Mouse (Mus musculus): ENCODE measurements around the gene Foxo1. TPM values are rescaled to one million over a fixed set of nuclear protein-coding genes. Genes with fewer than 3 reads are reported as not detected.

Gene Foxo1
- polyA plus RNA-seq, 1 experiment from 2014 or later = 5.8 TPM

- no peak overlapping the region for H3K27ac ChIP-seq (replicated peaks; ENCODE audit: low read depth, low read length)
- no peak overlapping the region for H3K9ac ChIP-seq (replicated peaks; ENCODE audit: low read length)
- H3K36me3 ChIP-seq (replicated peaks; ENCODE audit: control insufficient read depth, insufficient read depth, low read depth, low read length) = no peaks in the 10 kb centered on the region
- no peaks in the 10 kb centered on the region for H3K9me3 ChIP-seq (replicated peaks; ENCODE audit: control insufficient read depth, low read length)
- no peak for DNase-seq (ENCODE audit: low spot score)
- H3K4me3 ChIP-seq (ENCODE audit: low read depth, low read length) = no peak overlapping the region
- no peaks in the 10 kb centered on the region for H3K4me1 ChIP-seq (ENCODE audit: control insufficient read depth, insufficient read depth, low read length)
- ATAC-seq (replicated peaks; ENCODE audit: insufficient number of reproducible peaks, low FRiP score, low TSS enrichment, low read depth) = no peak
- H3K4me2 ChIP-seq (ENCODE audit: low read depth, low read length) = no peak overlapping the region
- WGBS = 74% methylated on average over 6 of the region's 6 CpGs
- H3K27me3 ChIP-seq (ENCODE audit: control insufficient read depth, insufficient read depth, low read length) = no peaks in the 10 kb centered on the region
These were observed 58.6 kb downstream of the Foxo1 start for GRCm38 (mm10) chr3:52326687-52327086.

- ATAC-seq (replicated peaks; ENCODE audit: insufficient number of reproducible peaks, low FRiP score, low TSS enrichment, low read depth) (no peak), DNase-seq (ENCODE audit: low spot score) (no peak)
- no peak overlapping the region for H3K27ac ChIP-seq (replicated peaks; ENCODE audit: low read depth, low read length)
These were observed 59.0 kb downstream of the Foxo1 start for GRCm38 (mm10) chr3:52327146-52327545.

GRCm38 (mm10) chr3:52331709-52332108 lies 63.6 kb downstream of the Foxo1 start:
- H3K4me2 ChIP-seq (ENCODE audit: low read depth, low read length) = no peak overlapping the region
- DNase-seq (ENCODE audit: low spot score) (no peak), ATAC-seq (replicated peaks; ENCODE audit: insufficient number of reproducible peaks, low FRiP score, low TSS enrichment, low read depth) (no peak)
- H3K4me1 ChIP-seq (ENCODE audit: control insufficient read depth, insufficient read depth, low read length) = no peaks in the 10 kb centered on the region
- no peak overlapping the region for H3K27ac ChIP-seq (replicated peaks; ENCODE audit: low read depth, low read length)
- no peaks in the 10 kb centered on the region for H3K9me3 ChIP-seq (replicated peaks; ENCODE audit: control insufficient read depth, low read length)
- WGBS = 80% methylated on average over 1 of the region's 1 CpGs
- H3K27me3 ChIP-seq (ENCODE audit: control insufficient read depth, insufficient read depth, low read length) = no peaks in the 10 kb centered on the region
- H3K9ac ChIP-seq (replicated peaks; ENCODE audit: low read length) = no peak overlapping the region
- no peak overlapping the region for H3K4me3 ChIP-seq (ENCODE audit: low read depth, low read length)
- H3K36me3 ChIP-seq (replicated peaks; ENCODE audit: control insufficient read depth, insufficient read depth, low read depth, low read length) = no peaks in the 10 kb centered on the region

More at GRCm38 (mm10) chr3:52327146-52327545, 59.0 kb downstream of the Foxo1 start:
- Histone ChIP-seq H3K9ac (replicated peaks; ENCODE audit: low read length) (no peak overlapping the region), H3K36me3 (replicated peaks; ENCODE audit: control insufficient read depth, insufficient read depth, low read depth, low read length) (no peaks in the 10 kb centered on the region), H3K27me3 (ENCODE audit: control insufficient read depth, insufficient read depth, low read length) (no peaks in the 10 kb centered on the region), H3K4me3 (ENCODE audit: low read depth, low read length) (no peak overlapping the region), H3K4me1 (ENCODE audit: control insufficient read depth, insufficient read depth, low read length) (no peaks in the 10 kb centered on the region), H3K9me3 (replicated peaks; ENCODE audit: control insufficient read depth, low read length) (no peaks in the 10 kb centered on the region), H3K4me2 (ENCODE audit: low read depth, low read length) (no peak overlapping the region)
- 82% methylated on average over 13 of the region's 13 CpGs for WGBS

GRCm38 (mm10) chr3:52338761-52339160 lies 70.6 kb downstream of the Foxo1 start:
- no peak overlapping the region for H3K4me2 ChIP-seq (ENCODE audit: low read depth, low read length)
- no peaks in the 10 kb centered on the region for H3K36me3 ChIP-seq (replicated peaks; ENCODE audit: control insufficient read depth, insufficient read depth, low read depth, low read length)
- ATAC-seq (replicated peaks; ENCODE audit: insufficient number of reproducible peaks, low FRiP score, low TSS enrichment, low read depth) (no peak), DNase-seq (ENCODE audit: low spot score) (no peak)
- H3K27ac ChIP-seq (replicated peaks; ENCODE audit: low read depth, low read length) = no peak overlapping the region
- no peaks in the 10 kb centered on the region for H3K27me3 ChIP-seq (ENCODE audit: control insufficient read depth, insufficient read depth, low read length)
- H3K4me1 ChIP-seq (ENCODE audit: control insufficient read depth, insufficient read depth, low read length) = no peaks in the 10 kb centered on the region
- H3K9me3 ChIP-seq (replicated peaks; ENCODE audit: control insufficient read depth, low read length) = no peaks in the 10 kb centered on the region
- no peak overlapping the region for H3K9ac ChIP-seq (replicated peaks; ENCODE audit: low read length)
- WGBS = 85% methylated on average over 4 of the region's 4 CpGs
- no peak overlapping the region for H3K4me3 ChIP-seq (ENCODE audit: low read depth, low read length)

GRCm38 (mm10) chr3:52340336-52341034 lies 72.3 kb downstream of the Foxo1 start:
- ATAC-seq (replicated peaks; ENCODE audit: insufficient number of reproducible peaks, low FRiP score, low TSS enrichment, low read depth) (no peak), DNase-seq (ENCODE audit: low spot score) (no peak)
- no peak overlapping the region for H3K9ac ChIP-seq (replicated peaks; ENCODE audit: low read length)
- no peaks in the 10 kb centered on the region for H3K27me3 ChIP-seq (ENCODE audit: control insufficient read depth, insufficient read depth, low read length)
- H3K27ac ChIP-seq (replicated peaks; ENCODE audit: low read depth, low read length) = no peak overlapping the region
- H3K36me3 ChIP-seq (replicated peaks; ENCODE audit: control insufficient read depth, insufficient read depth, low read depth, low read length) = no peaks in the 10 kb centered on the region
- H3K4me1 ChIP-seq (ENCODE audit: control insufficient read depth, insufficient read depth, low read length) = no peaks in the 10 kb centered on the region
- H3K4me2 ChIP-seq (ENCODE audit: low read depth, low read length) = no peak overlapping the region
- no peak overlapping the region for H3K4me3 ChIP-seq (ENCODE audit: low read depth, low read length)
- no peaks in the 10 kb centered on the region for H3K9me3 ChIP-seq (replicated peaks; ENCODE audit: control insufficient read depth, low read length)
- 89% methylated on average over 12 of the region's 12 CpGs for WGBS

- ATAC-seq (replicated peaks; ENCODE audit: insufficient number of reproducible peaks, low FRiP score, low TSS enrichment, low read depth) (no peak), DNase-seq (ENCODE audit: low spot score) (no peak)
- H3K9me3 ChIP-seq (replicated peaks; ENCODE audit: control insufficient read depth, low read length) = no peaks in the 10 kb centered on the region
- no peaks in the 10 kb centered on the region for H3K27me3 ChIP-seq (ENCODE audit: control insufficient read depth, insufficient read depth, low read length)
- no peaks in the 10 kb centered on the region for H3K4me1 ChIP-seq (ENCODE audit: control insufficient read depth, insufficient read depth, low read length)
- no peak overlapping the region for H3K9ac ChIP-seq (replicated peaks; ENCODE audit: low read length)
- no peak overlapping the region for H3K4me2 ChIP-seq (ENCODE audit: low read depth, low read length)
- H3K4me3 ChIP-seq (ENCODE audit: low read depth, low read length) = no peak overlapping the region
- no peak overlapping the region for H3K27ac ChIP-seq (replicated peaks; ENCODE audit: low read depth, low read length)
- H3K36me3 ChIP-seq (replicated peaks; ENCODE audit: control insufficient read depth, insufficient read depth, low read depth, low read length) = no peaks in the 10 kb centered on the region
- WGBS = 54% methylated on average over 3 of the region's 3 CpGs
These were observed 74.1 kb downstream of the Foxo1 start for GRCm38 (mm10) chr3:52342226-52342625.

GRCm38 (mm10) chr3:52342801-52343200 lies 74.7 kb downstream of the Foxo1 start:
- Histone ChIP-seq H3K9ac (replicated peaks; ENCODE audit: low read length) (no peak overlapping the region), H3K4me1 (ENCODE audit: control insufficient read depth, insufficient read depth, low read length) (no peaks in the 10 kb centered on the region), H3K4me2 (ENCODE audit: low read depth, low read length) (no peak overlapping the region), H3K27ac (replicated peaks; ENCODE audit: low read depth, low read length) (no peak overlapping the region), H3K27me3 (ENCODE audit: control insufficient read depth, insufficient read depth, low read length) (no peaks in the 10 kb centered on the region), H3K9me3 (replicated peaks; ENCODE audit: control insufficient read depth, low read length) (no peaks in the 10 kb centered on the region), H3K36me3 (replicated peaks; ENCODE audit: control insufficient read depth, insufficient read depth, low read depth, low read length) (no peaks in the 10 kb centered on the region), H3K4me3 (ENCODE audit: low read depth, low read length) (no peak overlapping the region)
- ATAC-seq (replicated peaks; ENCODE audit: insufficient number of reproducible peaks, low FRiP score, low TSS enrichment, low read depth) (no peak), DNase-seq (ENCODE audit: low spot score) (no peak)
- 29% methylated on average over 3 of the region's 3 CpGs for WGBS

- no peak for DNase-seq (ENCODE audit: low spot score)
- H3K27ac ChIP-seq (replicated peaks; ENCODE audit: low read depth, low read length) = no peak overlapping the region
These were observed 75.3 kb downstream of the Foxo1 start for GRCm38 (mm10) chr3:52343270-52344070.

More at GRCm38 (mm10) chr3:52343270-52344070, 75.3 kb downstream of the Foxo1 start:
- Histone ChIP-seq H3K36me3 (replicated peaks; ENCODE audit: control insufficient read depth, insufficient read depth, low read depth, low read length) (no peaks in the 10 kb centered on the region), H3K27me3 (ENCODE audit: control insufficient read depth, insufficient read depth, low read length) (no peaks in the 10 kb centered on the region), H3K4me1 (ENCODE audit: control insufficient read depth, insufficient read depth, low read length) (no peaks in the 10 kb centered on the region), H3K4me2 (ENCODE audit: low read depth, low read length) (no peak overlapping the region), H3K9ac (replicated peaks; ENCODE audit: low read length) (no peak overlapping the region), H3K4me3 (ENCODE audit: low read depth, low read length) (no peak overlapping the region), H3K9me3 (replicated peaks; ENCODE audit: control insufficient read depth, low read length) (no peaks in the 10 kb centered on the region)
- no peak for ATAC-seq (replicated peaks; ENCODE audit: insufficient number of reproducible peaks, low FRiP score, low TSS enrichment, low read depth)
- WGBS = 86% methylated on average over 6 of the region's 6 CpGs
